Mouse (Mus musculus) frontal cortex, adult (tissue): ENCODE data around the gene Efs.

ENCODE experiments used
- ATAC-seq: cut with Nextera tagmentation; 2 replicates; pipeline ENCODE4 v1.9.2; 2017; ENCODE audit warnings: mild to moderate bottlenecking, moderate library complexity, mixed read lengths; ENCODE audit not compliant: low TSS enrichment

The Efs gene

GRCm38 (mm10) chr14:54924641-54925348 is 1.1 kb downstream of the Efs start:
- ATAC-seq = no peak

- ATAC-seq = no peak
Measured at GRCm38 (mm10) chr14:54920076-54920685, 5.7 kb downstream of the Efs start.

GRCm38 (mm10) chr14:54913343-54913742 is 12.6 kb downstream of the Efs start:
- ATAC-seq = peak; percentile 21

DNA sequence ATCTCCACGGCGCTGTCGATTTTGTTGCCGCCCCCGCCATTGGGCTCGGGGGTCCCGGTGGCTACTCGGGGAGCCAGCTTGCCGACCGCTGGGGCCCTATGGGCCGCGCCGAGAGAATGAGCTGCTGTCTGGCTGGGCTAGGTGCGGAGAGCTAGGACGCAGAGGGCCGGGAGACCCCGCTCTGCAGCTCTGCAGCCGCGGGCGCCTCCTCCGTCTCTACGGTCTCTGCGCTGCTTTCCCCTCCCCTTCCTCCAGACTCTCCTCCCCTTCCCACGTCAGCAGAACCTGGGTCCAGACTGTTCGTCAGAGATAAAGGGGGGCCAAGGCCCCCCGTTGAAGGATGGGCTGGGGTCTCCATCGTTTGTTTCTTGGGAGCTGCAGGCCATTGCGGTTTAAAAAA is 13.0 kb downstream of the Efs start, which contains the start of gene Slc22a17:
Gene Slc22a17, minus strand, starts transcription at position 247 of the 400 bp plus-strand sequence.
- peak; percentile 92 for ATAC-seq

GRCm38 (mm10) chr14:54912109-54912850 is 13.6 kb downstream of the Efs start:
- ATAC-seq = peak; percentile 15; the same call in 1 of the 2 replicates

- ATAC-seq = no peak
Measured at GRCm38 (mm10) chr14:54908682-54909081, 17.2 kb downstream of the Efs start.

- no peak for ATAC-seq
Measured at GRCm38 (mm10) chr14:54903641-54904040, 22.3 kb downstream of the Efs start.

DNA sequence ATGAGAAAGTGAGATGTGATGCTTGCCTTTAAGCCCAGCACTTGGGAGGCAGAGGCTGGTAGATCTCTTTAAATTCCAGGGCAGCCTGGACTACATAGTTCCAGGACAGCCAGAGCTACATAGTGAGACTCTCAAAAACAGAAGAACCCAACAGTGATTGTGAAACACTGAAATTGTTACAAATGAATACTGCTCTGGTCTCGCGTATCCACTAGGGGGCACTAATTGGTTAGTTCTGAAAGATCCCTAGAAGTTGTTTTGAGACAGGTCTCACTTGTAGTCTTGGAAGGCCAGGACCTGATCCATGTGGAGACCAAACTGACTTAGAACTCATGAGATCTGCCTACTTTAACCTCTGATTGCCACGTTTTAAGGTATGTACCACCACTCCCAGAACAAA is 25.5 kb downstream of the Efs start:
- ATAC-seq = peak; percentile 66

GRCm38 (mm10) chr14:54897445-54897844 is 28.5 kb downstream of the Efs start:
- ATAC-seq = no peak

GRCm38 (mm10) chr14:54894296-54895151 is 31.4 kb downstream of the Efs start:
- ATAC-seq = peak; percentile 3; the same call in 1 of the 2 replicates

DNA sequence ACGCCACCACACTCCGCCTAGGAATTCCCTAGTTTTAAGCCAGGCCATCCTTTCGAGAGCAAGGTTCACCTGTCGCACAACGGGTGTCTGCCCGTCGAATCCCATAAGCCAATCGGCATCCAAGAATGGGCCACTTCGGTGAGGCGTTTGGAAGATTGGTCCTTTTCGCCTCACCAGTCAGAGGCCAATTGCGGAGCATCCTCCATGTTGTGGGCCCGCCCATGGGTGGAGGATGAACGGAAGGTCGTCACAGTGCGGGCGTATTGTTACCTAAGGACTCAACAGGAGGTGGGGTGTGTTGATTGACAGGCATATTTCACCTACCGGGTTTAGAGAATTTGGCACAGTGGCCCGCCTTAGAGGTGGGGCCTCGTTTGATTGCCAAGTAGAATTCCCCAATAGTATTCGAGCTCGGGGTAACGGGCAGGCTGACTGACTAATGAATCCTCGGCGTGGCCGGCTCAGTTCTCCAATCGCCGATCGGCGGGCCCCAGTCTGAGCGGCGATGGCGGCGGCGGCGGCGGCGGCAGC is 32.2 kb downstream of the Efs start:
- ATAC-seq = peak; percentile 95

- ATAC-seq = no peak
Measured at GRCm38 (mm10) chr14:54892200-54892599, 33.7 kb downstream of the Efs start, which contains the start of gene Pabpn1. Pabpn1 (plus strand) TSS chr14:54892500.

DNA sequence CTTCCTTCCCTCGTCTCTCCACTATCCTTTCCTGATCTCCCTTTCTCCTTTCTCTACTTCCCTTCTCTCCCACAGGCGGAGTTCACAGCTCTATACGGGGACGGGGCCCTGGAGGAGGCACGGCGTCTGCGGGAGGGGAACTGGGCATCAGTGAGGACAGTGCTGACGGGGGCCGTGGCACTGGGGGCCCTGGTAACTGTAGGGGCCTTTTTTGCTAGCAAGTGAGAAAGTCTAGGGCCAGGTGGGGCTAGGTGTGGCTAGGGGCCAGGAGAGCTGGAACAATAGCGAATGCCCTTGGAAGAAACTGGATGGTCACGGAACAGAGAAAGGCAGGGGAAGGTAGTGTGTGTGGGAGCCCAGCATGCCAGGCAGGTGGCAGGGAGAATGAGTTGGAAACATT is 40.6 kb downstream of the Efs start:
- no peak for ATAC-seq

DNA sequence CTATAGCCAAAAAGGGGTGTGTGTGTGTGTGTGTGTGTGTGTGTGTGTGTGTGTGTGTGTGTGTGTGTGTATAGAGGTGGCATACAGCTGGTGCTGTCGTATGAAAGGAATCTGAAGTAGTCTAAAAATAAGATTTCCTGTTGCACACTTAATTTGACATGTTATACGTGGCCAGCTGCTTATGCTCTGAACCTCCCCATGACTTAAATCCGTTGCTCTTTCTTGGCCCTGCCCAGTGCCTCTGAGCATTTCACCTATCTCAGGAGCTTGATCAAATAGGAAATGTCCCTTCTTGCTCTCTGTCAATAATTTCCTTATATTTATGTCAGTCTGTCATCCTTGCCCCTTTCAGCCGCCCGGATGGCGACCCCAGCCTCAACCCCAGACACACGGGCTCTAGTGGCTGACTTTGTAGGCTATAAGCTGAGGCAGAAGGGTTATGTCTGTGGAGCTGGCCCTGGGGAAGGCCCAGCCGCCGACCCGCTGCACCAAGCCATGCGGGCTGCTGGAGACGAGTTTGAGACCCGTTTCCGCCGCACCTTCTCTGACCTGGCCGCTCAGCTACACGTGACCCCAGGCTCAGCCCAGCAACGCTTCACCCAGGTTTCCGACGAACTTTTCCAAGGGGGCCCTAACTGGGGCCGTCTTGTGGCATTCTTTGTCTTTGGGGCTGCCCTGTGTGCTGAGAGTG is 41.8 kb downstream of the Efs start:
- ATAC-seq = no peak

DNA sequence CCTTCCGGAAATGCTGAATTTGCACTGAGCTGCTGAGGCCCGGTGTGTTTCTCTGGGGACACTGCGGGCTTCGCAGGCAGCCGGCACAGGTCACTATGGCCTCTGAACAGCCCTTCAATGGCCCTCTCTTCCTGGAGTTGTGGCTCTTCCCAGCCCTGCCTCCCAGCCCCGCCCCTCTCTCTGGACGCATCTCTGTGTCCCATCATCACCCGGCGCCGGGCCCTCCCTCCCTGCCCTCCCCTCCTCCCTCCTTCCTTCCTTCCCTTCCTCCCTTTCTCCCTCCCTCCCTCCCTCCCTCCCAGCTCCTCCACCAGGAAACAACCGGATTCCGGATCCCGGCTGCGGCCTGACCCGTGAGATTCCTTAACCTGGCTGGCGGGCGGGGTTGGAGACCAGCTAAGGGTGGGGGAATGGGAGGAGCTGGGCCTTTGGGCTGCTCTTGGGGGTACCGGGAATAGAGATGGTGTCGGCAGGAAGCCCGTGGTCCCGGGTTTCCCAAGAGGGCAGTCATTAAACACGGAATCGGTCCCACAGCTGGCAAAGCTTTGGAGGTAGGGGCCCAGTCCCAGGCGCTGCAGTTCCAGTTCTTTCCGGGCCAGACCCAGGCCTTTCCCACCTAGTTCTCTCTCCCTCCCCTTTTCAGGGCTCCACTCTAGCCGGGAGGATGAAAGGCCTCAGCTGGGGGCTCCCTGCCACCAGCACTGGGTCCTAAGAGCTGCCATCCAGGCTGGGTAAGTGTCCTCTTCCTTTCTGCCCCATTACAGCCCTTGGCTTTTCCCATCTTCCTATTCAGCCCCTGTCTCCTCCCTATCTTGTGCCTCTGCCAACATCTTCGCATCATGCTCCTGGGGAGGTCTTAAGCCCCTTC is 42.5 kb downstream of the Efs start, which contains the start of the genes Bcl2l2 and Gm20521:
Gene Bcl2l2, plus strand, starts transcription at position 224 of the 868 bp plus-strand sequence.
Gene Gm20521, plus strand, starts transcription at position 288 of the 868 bp plus-strand sequence.
- ATAC-seq = peak; percentile 81

GRCm38 (mm10) chr14:54877048-54877715 is 48.7 kb downstream of the Efs start, which contains the start of gene Ppp1r3e:
Ppp1r3e (minus strand) TSS chr14:54877550.
- peak; percentile 76 for ATAC-seq

DNA sequence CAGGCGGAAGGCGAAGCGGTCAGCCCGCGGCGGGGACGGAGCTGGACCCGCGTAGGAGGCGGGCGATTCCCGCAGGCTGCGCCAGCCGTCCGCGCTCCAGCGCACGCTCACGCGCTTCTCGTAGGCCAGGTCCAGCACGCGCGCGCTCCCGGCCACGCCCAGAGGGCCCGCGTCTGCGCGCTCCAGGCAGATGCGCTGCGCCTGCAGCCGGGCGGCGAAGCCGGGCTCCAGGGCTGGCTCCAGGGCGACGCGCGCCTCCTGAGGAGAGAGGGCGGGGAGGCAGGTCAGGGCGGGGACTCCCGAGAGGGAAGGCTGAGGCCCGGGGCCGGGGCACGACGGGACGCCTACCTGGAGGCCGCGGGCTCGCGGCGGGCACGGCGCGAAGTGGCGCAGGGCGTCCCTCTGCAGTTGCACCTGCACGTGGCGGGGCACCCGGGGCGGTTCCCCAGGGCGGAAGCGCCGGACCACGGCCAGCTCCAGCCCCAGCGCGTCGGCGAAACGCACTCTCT is 49.3 kb downstream of the Efs start:
- ATAC-seq = peak; percentile 84

GRCm38 (mm10) chr14:54875844-54876538 is 49.9 kb downstream of the Efs start:
- peak; percentile 64 for ATAC-seq
